Mouse (Mus musculus) spleen, postnatal 4 days (tissue): ENCODE measurements around the gene Fermt1.

Experiments
- DNase-seq, 2 experiments: peaks; one replicate each; pipeline ENCODE4 v3.0.0; 2022; ENCODE audit warnings: low spot score in 2 of 2

The Fermt1 gene

GRCm38 (mm10) chr2:132861456-132861855 is 84.2 kb downstream of the Fermt1 start:
- no peak for DNase-seq

- DNase-seq = no peak
Measured at GRCm38 (mm10) chr2:132860435-132860834, 85.3 kb downstream of the Fermt1 start.

GRCm38 (mm10) chr2:132856333-132856732 is 89.4 kb downstream of the Fermt1 start:
- no peak for DNase-seq
